Mouse (Mus musculus) layer of hippocampus, adult 8-10 months (tissue): ENCODE results near the gene Npl. TPM values are rescaled to one million over a fixed set of nuclear protein-coding genes. Genes with fewer than 3 reads are reported as not detected.
A peak's percentile ranks its signal among the peaks of the same experiment; 100 is the strongest.

Experiments
- DNase-seq, 2 experiments: peaks; one replicate each; pipeline ENCODE4 v3.0.0; 2022; ENCODE audit warnings: low spot score in 2 of 2
- total RNA-seq, 4 experiments: library from RNA; stranded (reverse); gene quantifications; 2 replicates each; pipeline ENCODE4 v1.2.4; 2022

Gene Npl
- total RNA-seq: 1 to 10 TPM; 3.3 to 6.6 (median 5.1) TPM

GRCm38 (mm10) chr1:153549536-153550199, at the start of gene Npl:
Gene Npl, minus strand, starts transcription at chr1:153550045.
- peak; percentile 42 to 65 for DNase-seq

- DNase-seq: no peak
Measured at GRCm38 (mm10) chr1:153599302-153600045, 49.6 kb upstream of the Npl start.

DNA sequence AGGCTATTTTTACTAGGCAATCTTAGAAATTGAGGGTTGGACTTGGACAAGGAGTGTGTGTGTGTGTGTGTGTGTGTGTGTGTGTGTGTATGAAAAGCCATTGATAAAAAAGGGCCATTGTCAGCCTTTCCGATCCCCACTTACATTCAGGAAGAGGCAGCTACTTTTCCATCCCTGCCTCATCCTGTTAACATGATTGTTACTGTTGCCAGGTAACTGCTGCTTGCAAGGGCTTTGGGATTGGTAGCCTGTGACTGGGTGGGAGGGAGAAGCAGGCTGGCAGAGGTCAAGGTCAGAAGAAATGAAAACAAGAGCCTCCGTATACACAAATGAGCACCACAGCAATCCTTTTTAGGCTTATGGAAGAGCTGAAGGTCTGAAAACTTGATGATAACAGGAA, 48.9 kb upstream of the Npl start:
- DNase-seq: no peak

GRCm38 (mm10) chr1:153593678-153594077, 43.8 kb upstream of the Npl start:
- DNase-seq: no peak

DNA sequence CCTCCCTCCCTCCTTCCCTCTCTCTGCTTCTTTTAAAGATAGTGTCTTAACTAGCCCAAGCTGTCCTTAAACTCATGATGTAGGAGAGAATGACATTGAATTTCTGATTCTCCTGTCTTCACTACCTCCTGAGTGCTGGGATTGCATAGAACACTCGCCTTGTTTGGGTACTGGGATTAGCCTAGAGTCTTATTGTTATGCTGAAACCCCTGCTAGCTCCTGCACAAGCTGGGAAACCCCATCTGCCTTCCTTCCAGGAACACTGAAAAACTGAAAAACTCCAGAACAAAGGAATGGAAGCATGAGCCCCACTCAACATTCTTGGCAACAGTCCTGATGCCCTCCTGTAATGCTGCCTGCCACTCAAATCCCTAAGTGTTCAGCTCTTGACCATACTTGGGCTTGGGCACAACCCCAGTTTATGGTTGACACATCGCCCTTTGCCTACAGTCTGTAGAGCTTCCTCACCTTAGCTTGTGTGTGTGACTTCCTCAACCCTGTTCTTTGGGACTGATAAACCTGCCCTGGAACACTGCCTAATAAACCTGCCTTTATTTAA, 40.4 kb upstream of the Npl start:
- DNase-seq: no peak

DNA sequence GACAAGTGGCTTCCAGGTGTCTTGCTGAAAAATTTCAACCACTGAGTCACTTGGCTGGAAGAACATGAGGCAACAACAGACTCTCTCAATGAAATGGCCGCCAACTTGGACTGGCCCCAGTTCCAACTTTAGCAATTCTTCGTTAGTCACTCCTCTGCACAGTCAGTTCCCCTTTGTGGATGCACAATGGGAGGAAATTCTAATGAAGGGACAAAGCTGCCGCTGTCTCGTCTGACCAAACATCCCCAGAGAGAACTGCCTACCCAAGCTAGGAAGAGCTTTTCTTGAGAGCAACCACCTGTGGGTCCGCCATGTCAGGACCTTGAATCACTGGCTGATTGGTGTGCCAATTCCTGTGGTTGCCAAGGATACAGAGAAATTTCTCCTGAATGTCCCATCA, 38.1 kb upstream of the Npl start:
- DNase-seq: peak; percentile 42 to 56

DNA sequence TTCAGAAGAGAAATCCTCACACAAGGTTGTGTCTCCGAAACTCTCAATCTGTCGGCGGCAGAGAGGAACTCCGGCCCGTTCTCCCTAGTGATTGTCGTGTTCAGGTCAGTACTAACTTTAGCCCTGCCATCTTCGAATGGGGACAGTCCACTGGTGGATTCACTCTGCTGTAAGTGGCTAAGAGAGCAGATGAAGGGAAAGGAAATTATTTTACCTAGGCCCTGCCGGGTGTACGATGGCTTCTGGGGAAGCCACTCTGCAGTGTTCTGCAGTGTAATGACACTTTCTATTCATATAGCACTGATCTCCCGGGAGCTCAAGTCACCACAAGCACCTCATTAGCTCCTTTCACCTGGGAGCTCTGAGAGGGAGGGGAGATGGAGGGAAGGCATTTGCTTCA, 37.0 kb upstream of the Npl start:
- DNase-seq: no peak

DNA sequence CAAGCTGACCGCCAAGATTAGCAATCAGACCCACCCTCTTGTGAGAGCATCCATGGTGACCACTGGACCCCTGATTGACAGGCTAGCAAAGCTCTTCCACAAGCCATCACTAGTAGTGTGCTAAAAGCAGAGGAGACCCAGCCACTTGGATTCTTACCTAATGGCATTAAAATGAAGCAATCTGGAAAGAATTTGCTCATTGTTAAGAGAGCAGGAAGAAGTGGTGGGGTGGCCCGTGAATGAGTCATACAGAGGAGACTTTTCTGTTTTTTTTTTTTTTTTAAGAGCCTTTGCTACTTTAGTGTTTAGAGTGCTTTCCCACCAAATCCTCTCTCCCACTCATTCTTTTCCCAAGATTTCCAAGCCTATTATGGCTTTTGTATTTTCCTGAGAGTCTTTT, 35.9 kb upstream of the Npl start:
- no peak for DNase-seq

DNA sequence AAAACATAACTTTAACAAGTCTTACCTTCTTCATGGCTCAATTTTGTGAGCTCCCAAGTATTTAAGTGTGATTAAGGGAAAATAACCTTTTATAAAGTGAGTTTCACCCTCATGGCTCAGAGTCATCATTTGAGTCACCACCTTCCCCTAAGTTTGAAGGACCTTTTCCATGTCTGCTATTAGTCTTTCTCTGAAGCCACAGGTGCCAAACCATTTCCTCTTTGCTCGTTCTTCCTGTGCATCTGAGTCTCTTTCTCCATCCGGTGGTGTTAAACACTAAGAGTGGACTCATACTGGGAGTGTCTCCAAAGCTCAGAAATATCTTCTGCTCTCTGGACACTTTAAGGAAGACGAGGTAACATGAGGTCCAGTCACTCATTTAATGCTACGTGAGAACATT, 33.3 kb upstream of the Npl start:
- no peak for DNase-seq

GRCm38 (mm10) chr1:153574730-153575129, 24.9 kb upstream of the Npl start:
- no peak for DNase-seq

DNA sequence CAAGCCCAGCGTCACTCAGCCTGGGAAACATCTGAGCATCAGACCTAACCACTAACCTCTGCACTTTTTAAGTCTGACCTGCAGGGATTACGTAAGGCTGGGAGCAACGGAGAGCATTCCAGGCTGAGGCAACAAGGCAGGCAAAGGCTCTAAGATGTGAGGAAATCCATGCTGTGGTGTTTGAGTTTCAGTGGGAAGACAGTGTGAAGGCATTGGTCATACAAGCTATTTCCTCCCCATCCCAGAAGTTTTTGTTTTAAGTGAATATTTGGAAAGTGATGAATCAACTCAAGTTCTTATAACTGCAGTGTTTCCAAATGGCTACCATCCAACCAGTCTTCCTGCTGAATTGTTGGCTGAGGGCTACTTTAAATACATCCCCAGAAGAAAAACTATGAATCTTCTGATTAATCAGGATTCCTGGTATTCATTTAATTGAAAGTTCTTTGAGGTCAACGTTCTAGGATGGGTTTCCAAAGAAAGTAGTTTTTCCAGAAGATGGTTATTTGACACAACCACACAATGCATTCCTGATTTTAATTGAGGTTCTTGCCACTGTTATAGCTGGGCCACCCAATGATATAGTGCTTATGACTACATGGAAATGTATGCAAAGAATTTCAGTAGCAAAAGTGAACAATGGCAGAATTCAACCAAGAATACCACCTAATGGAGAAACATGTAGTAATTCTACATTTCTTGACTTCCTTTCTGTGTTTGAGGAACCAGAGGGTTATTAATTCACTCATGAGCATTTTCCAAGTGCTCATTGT, 22.6 kb upstream of the Npl start:
- no peak for DNase-seq

DNA sequence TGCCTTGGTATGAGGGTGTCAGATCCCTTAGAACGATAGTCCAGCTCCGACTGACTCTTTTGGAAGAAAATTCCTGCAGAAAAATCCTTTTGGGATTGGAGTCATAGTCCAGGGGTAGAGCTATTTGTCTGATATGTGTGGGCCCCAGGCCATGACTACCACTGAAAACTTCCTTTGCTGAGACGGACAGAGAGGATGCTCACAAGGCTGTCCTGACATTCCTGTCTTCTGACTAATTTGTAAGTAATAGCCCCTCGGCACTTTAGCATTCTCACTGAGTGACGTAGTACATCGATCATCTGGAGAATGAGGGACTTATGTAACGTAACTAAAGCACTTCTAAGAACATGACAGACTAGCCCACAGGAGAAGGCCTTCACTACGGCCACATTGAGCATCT, 15.9 kb upstream of the Npl start:
- no peak for DNase-seq

GRCm38 (mm10) chr1:153564701-153565100, 14.9 kb upstream of the Npl start:
- no peak for DNase-seq

GRCm38 (mm10) chr1:153563675-153564074, 13.8 kb upstream of the Npl start:
- no peak for DNase-seq

GRCm38 (mm10) chr1:153560805-153561204, 11.0 kb upstream of the Npl start:
- DNase-seq: no peak

- no peak for DNase-seq
Measured at GRCm38 (mm10) chr1:153559701-153560100, 9.9 kb upstream of the Npl start.

GRCm38 (mm10) chr1:153559126-153559647, 9.3 kb upstream of the Npl start:
- DNase-seq: peak; percentile 30 to 58

- peak; percentile 21 to 46 for DNase-seq
Measured at GRCm38 (mm10) chr1:153556896-153557295, 7.1 kb upstream of the Npl start.

GRCm38 (mm10) chr1:153556202-153556601, 6.4 kb upstream of the Npl start:
- DNase-seq: no peak

DNA sequence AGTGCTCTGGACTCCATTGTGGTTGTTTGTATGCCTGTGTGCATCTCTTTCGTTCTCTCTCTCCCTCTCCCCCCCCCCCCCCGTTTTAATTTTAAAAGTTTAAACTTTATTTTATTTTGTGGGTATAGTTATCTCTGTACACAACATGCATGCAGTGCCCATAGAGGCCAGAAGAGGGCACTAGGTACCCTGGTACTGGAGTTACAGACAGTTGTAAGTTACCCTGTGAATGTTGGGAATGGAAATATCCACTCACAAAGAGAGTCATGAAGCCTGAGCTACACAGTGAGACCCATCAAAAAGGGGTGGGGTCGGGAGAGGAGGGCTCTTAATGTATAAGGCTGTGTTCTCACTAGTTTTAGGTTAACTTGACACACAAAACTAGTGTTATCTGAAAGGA, 969 bp upstream of the Npl start:
- DNase-seq: peak in 1 of 2 experiments; percentile 46

GRCm38 (mm10) chr1:153547555-153547954, 2.3 kb downstream of the Npl start:
- no peak for DNase-seq

GRCm38 (mm10) chr1:153545196-153545595, 4.6 kb downstream of the Npl start:
- DNase-seq: no peak
